Mouse (Mus musculus): Measurements from ENCODE around the gene Fam83e. TPM values are rescaled to one million over a fixed set of nuclear protein-coding genes. Genes with fewer than 3 reads are reported as not detected.
A peak's percentile ranks its signal among the peaks of the same experiment; 100 is the strongest.

Fam83e gene
- polyA plus RNA-seq, 1 experiment, result 0.18 TPM

GRCm38 (mm10) chr7:45713881-45714520, 7.0 kb upstream of the Fam83e start:
- DNase-seq (ENCODE audit: extremely low spot score in 1 of 2, low spot score in 1 of 2), result no peak

- no peak for DNase-seq (ENCODE audit: extremely low spot score in 1 of 2, low spot score in 1 of 2)
These were observed 6.4 kb upstream of the Fam83e start for GRCm38 (mm10) chr7:45714630-45715089.

DNA sequence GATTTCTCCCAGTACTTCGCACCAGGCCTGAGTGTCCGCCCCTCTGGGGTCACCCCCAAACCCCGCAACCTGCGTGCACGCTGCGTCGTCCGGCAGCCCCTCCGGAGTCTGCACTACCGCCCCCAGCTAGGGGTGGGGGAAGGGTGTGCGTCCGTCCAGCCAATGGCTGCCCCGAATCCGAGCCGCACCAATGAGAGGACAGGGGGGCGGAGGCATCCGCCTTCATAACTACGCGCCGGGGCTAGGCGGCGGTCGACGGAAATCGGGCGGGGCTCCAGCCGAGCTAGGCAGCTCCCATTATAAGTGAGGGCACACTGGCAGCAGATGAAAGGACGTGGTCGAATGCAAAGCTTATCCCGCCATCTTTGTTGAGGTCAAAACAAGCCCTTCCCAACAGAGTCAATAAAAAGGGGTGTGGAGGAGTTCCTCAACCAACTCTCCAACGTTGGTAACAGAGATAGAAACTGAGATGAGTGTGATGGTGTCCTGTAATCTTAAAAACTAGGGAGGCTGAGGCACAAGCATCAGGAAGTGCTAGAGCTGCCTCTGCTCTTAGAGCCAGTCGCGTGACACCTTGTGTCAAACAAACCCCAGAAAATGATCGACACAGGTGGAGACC, 5.8 kb upstream of the Fam83e start, which contains the start of gene Rpl18:
TSS of gene Rpl18 (plus strand) at position 368 of the 619 bp plus-strand sequence.
- DNase-seq (ENCODE audit: extremely low spot score in 1 of 2, low spot score in 1 of 2), result peak; percentile 97 to 99

DNA sequence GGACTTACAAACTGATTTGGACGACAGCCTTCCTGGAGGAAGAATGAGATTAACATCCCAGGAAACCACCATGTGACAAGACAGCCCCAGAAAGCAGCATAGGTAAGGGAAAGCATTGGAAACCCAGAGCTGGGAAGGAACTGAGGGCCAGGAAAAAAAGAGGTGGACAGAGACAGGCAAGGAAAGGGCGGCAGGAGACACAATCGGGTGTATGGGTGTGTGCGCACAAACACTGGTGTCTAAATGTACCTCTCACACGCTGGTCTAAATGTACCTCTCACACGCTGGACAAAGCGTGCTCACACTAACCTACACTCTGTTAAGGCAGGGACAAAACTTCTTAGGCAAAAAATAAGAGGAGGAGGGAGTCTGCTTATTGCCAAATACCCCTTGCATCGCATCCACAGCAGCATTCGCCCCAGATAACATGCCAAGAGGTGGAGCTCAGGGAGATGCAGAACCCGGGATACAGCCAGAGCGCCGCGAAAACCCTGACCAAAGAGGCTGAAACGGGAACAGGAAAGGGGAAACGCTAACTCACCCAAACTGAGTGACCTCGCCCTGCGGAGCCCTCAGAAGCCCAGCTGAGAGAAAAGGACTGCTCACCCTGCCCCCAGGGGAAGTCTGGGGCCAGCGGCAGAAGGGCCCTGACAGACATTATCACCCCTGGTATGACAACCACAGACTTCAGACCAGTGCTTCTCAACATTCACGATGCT, 5.1 kb upstream of the Fam83e start:
- DNase-seq (ENCODE audit: extremely low spot score in 1 of 2, low spot score in 1 of 2), result no peak

- DNase-seq (ENCODE audit: extremely low spot score in 1 of 2, low spot score in 1 of 2), result no peak
These were observed 4.6 kb upstream of the Fam83e start for GRCm38 (mm10) chr7:45716460-45716857.

DNA sequence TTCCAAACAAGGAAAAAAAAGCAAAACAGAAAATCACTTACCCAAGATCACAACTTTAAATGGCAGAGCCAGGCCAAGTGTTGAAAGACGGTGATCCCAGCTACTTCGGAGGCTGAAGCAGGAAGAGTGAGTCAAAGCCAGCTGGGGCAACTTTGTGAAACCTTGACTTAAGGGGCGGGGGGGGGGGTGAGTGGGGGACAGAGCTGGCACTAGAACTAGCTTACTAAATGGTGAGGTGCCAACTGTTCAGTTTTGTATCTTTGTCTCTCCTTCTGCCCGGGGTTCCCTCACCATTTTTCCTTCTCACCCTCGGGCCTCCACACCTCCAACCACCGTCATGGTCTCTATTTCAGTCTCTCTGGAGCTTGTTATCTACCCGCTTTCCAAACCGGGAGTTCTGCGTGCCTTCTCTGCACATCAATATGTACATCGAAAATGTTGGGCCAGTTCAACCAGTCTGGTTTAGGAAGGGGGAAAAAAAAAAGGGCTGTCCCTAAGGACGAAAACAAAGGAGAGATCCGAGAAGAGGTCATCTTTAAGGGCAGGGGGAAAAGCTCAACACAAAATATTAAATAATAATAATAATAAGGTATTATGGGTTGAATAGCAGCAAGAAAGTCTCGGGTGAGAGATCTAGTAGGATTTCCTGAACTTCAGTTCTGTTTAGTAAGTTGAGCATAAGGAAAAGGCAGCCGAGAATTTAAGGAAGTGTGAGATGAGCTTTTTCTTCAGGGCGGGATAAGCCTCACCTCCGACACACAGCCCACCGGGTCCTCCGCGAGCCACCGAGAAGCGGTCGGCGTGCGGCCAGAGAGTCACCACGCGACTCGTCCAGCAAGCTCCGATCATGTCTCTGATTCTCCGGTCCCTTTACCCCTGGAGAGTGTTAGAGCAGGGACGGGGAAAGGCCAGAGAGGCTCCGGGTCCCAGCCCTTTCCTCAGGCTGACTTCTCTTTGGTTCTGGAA, 3.8 kb upstream of the Fam83e start:
- no peak for DNase-seq (ENCODE audit: extremely low spot score in 1 of 2, low spot score in 1 of 2)

- peak; percentile 97 to 99 for DNase-seq (ENCODE audit: extremely low spot score in 1 of 2, low spot score in 1 of 2)
These were observed 3.1 kb upstream of the Fam83e start, which contains the start of gene Sphk2 for GRCm38 (mm10) chr7:45717918-45718297. Sphk2 (minus strand) TSS chr7:45718002.

GRCm38 (mm10) chr7:45718331-45718730, 2.7 kb upstream of the Fam83e start:
- no peak for DNase-seq (ENCODE audit: extremely low spot score in 1 of 2, low spot score in 1 of 2)

DNA sequence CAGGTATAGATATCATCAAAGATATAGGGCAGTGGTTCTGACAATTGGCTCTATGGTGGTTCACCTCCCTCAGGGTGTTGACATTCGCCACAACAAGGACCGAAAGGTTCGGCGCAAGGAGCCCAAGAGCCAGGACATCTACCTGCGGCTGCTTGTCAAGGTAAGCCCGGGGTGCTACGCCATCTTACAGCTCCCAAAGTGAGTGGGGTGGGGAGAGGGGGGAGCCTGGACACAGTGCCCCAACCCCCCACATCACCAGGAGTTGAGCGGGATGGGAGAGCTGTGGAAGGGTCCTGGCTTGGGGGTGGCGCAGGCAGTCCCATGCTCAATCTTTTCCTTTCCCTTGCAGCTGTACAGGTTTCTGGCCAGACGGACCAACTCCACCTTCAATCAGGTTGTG, 1.8 kb upstream of the Fam83e start:
- DNase-seq (ENCODE audit: extremely low spot score in 1 of 2, low spot score in 1 of 2), result no peak

DNA sequence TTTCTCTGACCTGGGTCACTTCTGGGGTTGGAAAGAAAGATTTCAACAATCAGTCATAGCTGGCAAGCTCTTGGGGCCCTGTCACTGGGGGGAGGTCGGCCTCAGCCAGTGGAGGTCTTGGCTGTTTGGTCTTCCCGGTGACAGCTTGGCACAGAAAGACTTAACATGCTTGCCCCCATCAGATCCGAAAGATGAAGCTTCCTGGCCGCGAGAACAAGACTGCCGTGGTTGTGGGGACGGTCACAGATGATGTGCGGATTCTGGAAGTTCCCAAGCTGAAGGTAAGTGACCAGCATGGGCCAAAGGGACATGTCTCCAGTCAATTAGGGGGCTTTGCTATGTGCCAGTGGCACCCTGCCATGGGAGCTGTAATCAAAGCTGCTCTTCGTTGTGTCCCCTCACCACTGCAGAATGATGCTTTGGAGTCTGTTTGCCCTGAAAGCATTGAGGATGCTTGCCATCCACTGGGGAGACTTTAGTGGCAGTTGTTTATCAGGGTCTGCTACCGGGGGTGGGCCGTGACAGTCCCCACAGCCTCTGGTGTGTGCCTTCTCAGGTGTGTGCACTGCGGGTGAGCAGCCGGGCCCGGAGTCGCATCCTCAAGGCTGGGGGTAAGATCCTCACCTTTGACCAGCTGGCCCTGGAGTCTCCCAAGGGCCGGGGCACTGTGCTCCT, 1.1 kb upstream of the Fam83e start:
- no peak for DNase-seq (ENCODE audit: extremely low spot score in 1 of 2, low spot score in 1 of 2)

DNA sequence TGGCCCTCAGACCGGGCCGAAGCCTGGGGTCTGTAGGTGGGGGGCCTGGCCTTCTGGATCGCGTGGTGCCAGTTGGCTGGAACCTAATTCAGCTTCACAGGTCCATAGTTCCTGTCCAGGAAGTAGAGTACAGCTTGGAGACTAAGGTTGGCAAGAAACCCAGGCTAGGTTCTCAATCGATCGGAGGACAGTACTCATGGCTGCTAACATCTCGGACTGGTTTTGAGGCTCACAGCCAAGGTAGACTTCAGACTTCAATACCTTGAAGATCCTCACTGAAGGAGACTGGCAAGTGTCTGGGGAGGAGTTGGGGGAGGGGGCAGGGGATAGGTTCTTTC, 191 bp downstream of the Fam83e start:
- no peak for DNase-seq (ENCODE audit: extremely low spot score in 1 of 2, low spot score in 1 of 2)

DNA sequence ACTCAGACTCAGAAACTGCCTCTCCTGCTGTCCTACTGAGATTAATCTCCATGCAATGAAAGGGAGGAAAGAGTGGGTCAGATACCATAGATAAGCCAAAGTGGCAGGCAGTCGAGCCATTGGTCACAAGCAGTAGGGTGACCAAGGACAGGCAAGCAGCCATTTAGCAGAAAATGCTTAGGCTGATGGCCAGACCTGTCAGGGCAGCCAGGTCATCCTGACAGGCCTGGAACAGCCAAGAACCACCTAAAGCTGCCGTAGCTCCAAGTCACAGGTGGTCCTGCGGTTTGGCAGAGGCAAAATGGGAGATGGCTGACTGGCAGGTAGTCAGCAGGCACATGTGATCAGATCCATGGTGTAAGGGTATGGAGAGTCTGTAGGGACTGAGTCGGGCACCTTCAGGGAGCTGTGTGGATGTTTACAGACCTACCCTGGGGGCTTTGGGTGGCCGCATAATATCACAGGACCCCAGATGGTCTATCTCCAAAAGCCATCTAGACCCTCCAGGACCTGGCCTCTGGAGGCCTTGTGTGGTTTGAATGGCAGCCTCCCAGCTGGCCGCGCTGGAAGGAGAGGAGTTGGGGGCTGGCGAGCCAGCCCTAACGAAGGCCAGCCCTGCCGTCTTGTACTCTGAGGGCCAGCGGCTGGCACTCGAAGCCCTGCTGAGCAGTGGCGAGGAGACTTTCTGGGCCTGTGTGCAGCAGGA, 783 bp downstream of the Fam83e start:
- no peak for DNase-seq (ENCODE audit: extremely low spot score in 1 of 2, low spot score in 1 of 2)

DNA sequence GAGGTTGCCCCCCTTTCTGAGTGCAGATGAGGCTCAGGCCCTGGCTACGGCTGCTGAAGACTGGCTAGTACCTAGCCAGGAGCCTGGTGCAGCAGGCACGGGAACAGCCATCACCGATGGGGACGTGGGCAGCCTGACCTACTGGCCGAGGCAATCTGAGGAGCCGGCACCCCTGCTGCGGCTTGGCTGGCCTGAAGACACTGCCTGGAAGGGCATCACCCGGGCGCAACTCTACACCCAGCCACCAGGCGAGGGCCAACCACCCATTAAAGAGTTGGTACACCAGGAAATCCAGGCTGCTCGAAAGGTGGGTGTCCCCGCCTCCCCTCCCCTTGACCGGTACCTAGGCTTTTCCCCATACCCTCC, 1.3 kb downstream of the Fam83e start:
- DNase-seq (ENCODE audit: extremely low spot score in 1 of 2, low spot score in 1 of 2), result no peak

- no peak for DNase-seq (ENCODE audit: extremely low spot score in 1 of 2, low spot score in 1 of 2)
These were observed 2.3 kb downstream of the Fam83e start for GRCm38 (mm10) chr7:45723301-45723700.

GRCm38 (mm10) chr7:45723781-45724180, 2.8 kb downstream of the Fam83e start:
- no peak for DNase-seq (ENCODE audit: extremely low spot score in 1 of 2, low spot score in 1 of 2)

- no peak for DNase-seq (ENCODE audit: extremely low spot score in 1 of 2, low spot score in 1 of 2)
These were observed 4.1 kb downstream of the Fam83e start for GRCm38 (mm10) chr7:45725151-45725550.

- no peak for DNase-seq (ENCODE audit: extremely low spot score in 1 of 2, low spot score in 1 of 2)
These were observed 4.7 kb downstream of the Fam83e start, which contains the start of gene Spaca4 for GRCm38 (mm10) chr7:45725713-45726112. Spaca4 (minus strand) TSS chr7:45725813.

DNA sequence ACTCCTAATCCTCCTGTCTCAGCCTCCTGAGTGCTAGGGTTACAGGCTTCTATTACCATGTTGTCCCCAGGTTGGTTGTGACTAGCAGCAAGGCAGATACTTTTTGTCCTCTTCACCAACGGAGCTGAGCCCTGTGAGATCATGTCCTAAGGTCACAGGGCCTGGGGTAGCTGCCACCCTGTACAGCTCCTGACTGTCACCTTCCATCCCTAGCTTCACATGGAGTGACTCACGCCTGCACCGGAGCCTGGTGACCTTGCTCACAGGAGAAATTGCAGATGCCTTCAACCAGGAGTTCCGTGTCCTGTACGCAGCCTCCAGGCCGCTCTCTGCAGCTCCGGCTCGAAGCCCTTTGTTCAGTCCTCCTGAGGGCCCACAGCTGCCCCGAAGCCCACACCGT, 5.4 kb downstream of the Fam83e start:
- no peak for DNase-seq (ENCODE audit: extremely low spot score in 1 of 2, low spot score in 1 of 2)

DNA sequence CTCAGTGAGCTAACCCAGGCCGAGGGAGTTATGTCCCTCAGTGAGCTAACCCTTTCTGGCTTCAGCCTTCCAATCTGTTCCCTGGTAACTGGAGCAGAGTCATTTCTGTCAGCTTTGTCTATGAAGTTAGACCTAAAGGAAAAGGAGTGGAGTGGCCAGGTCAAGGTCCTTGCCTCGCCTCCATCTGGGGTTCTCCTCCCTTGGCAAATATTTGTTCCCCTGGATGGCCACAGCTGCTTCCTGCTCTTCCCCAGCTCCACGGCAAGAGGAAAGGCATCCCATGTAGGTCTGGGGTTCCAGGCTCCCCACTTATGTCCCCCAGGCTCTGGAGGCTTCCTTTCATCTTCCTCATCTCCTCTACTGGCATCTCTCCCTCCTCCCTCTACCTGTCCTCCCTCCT, 6.6 kb downstream of the Fam83e start:
- no peak for DNase-seq (ENCODE audit: extremely low spot score in 1 of 2, low spot score in 1 of 2)
